ENCODE assay signal across 23 mouse cellular contexts in the genomic region with DNA sequence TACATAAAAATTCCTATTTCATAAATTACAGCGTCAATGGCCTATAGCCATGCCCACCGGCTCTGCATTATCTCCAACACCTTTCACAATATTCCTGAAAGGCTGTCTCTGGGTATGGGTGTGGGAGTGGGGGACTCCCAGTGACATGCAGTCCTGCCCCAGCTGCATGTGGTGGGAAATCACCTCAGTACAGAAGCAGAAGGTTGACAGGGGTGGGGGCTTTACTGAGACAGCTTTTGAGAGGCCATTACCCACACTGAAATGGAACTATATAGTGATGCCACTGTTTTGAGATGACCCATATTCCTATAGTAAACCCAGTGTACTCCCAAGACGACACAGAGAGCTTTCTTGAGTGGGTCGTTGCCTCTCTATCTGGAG. TPM values are rescaled to one million over a fixed set of nuclear protein-coding genes. Genes with fewer than 3 reads are reported as not detected.
DNase-seq lines count a peak whose midpoint lies in the region; ATAC-seq and TF ChIP-seq lines count a peak whose summit lies in the region.
"Had no signal": no experiment of that assay in that cellular context is flagged by ENCODE, and none has a peak within 500 bp of the region (broad histone marks: within the 10 kb centered on the region; RNA-seq: fewer than 3 reads in every experiment).

No protein-coding gene starts in this region.

- TF ChIP-seq EP300 in liver, postnatal 0 days (IDR thresholded peaks at IDR 0.05; ENCODE audit: low read depth): no peak

- H3K4me3 ChIP-seq in heart, embryonic 13.5 days: no peak overlapping the region
- H3K4me3 ChIP-seq in heart, embryonic 12.5 days: no peak overlapping the region
- H3K4me3 ChIP-seq in liver, embryonic 12.5 days: no peak overlapping the region
- H3K4me3 ChIP-seq in liver, postnatal 0 days (ENCODE audit: low read depth, low read length): no peak overlapping the region
- H3K4me3 ChIP-seq: heart, embryonic 10.5 days; hindbrain, embryonic 10.5 days; limb, embryonic 12.5 days; lung, embryonic 15.5 days; midbrain, embryonic 10.5 days; midbrain, embryonic 15.5 days had no signal

- H3K4me1 ChIP-seq in heart, embryonic 13.5 days: peaks cover 96% of the 10 kb centered on the region
- peaks cover 93% of the 10 kb centered on the region for H3K4me1 ChIP-seq in heart, embryonic 12.5 days (replicated peaks)
- peaks cover 100% of the 10 kb centered on the region for H3K4me1 ChIP-seq in liver, embryonic 12.5 days
- H3K4me1 ChIP-seq in liver, postnatal 0 days (ENCODE audit: insufficient read depth): peaks cover 71% of the 10 kb centered on the region
- H3K4me1 ChIP-seq: limb, embryonic 12.5 days had no signal

- WGBS in heart, embryonic 13.5 days: 59% methylated on average over 4 of the region's 4 CpGs
- WGBS in heart, embryonic 12.5 days: 62% methylated on average over 4 of the region's 4 CpGs
- 68% methylated on average over 4 of the region's 4 CpGs for WGBS in liver, embryonic 12.5 days (ENCODE audit: insufficient replicate concordance)
- WGBS in liver, postnatal 0 days (ENCODE audit: insufficient replicate concordance): 71% methylated on average over 4 of the region's 4 CpGs

- peak overlapping the region; percentile 53; the same call in 1 of the 2 replicates for H3K9ac ChIP-seq in heart, embryonic 13.5 days
- no peak overlapping the region for H3K9ac ChIP-seq in heart, embryonic 12.5 days
- H3K9ac ChIP-seq in liver, embryonic 12.5 days: 0 out of 2 replicates have a peak overlapping the region, but pooled peaks have one; percentile 9
- no peak overlapping the region for H3K9ac ChIP-seq in liver, postnatal 0 days (replicated peaks)
- H3K9ac ChIP-seq: limb, embryonic 12.5 days; liver, embryonic 14.5 days; lung, embryonic 15.5 days; midbrain, embryonic 15.5 days had no signal

- peak; percentile 43 for DNase-seq in cerebellum, adult 9-10 months
- DNase-seq in cerebellum, adult 8-10 months: no peak
- no peak for DNase-seq in liver, postnatal 0 days
- no peak for DNase-seq in spleen, postnatal 14 days (ENCODE audit: low spot score in 2 of 2)
- DNase-seq: adrenal gland, postnatal 25 days; gastrocnemius, postnatal 10 days; heart, postnatal 10 days; kidney, postnatal 14 days; layer of hippocampus, adult 9-11 months; spleen, adult 18-20 months; thymus, adult 18-20 months; thymus, postnatal 25 days had no signal

- peaks cover 8% of the 10 kb centered on the region for H3K36me3 ChIP-seq in heart, embryonic 13.5 days
- 0 out of 2 replicates have a peak, but pooled peaks cover 11% of the 10 kb centered on the region for H3K36me3 ChIP-seq in heart, embryonic 12.5 days
- peaks cover 67% of the 10 kb centered on the region for H3K36me3 ChIP-seq in liver, embryonic 12.5 days
- H3K36me3 ChIP-seq in liver, postnatal 0 days (replicated peaks; ENCODE audit: insufficient read depth, low read length): peaks cover 5% of the 10 kb centered on the region; the same call in 1 of the 2 replicates
- H3K36me3 ChIP-seq: lung, embryonic 15.5 days; midbrain, embryonic 15.5 days had no signal

- H3K27ac ChIP-seq in heart, embryonic 13.5 days (replicated peaks): no peak overlapping the region
- H3K27ac ChIP-seq in heart, embryonic 12.5 days (ENCODE audit: poor library complexity, severe bottlenecking): no peak overlapping the region
- H3K27ac ChIP-seq in liver, embryonic 12.5 days: peak overlapping the region; percentile 34; the same call in 1 of the 2 replicates
- H3K27ac ChIP-seq in liver, postnatal 0 days (ENCODE audit: low read depth): no peak overlapping the region
- H3K27ac ChIP-seq: limb, embryonic 12.5 days; liver, embryonic 14.5 days; lung, embryonic 15.5 days; stomach, postnatal 0 days had no signal

- H3K27me3 ChIP-seq in heart, embryonic 13.5 days (replicated peaks): no peaks in the 10 kb centered on the region
- H3K27me3 ChIP-seq in heart, embryonic 12.5 days (replicated peaks): no peaks in the 10 kb centered on the region
- H3K27me3 ChIP-seq in liver, embryonic 12.5 days (replicated peaks): no peaks in the 10 kb centered on the region
- no peaks in the 10 kb centered on the region for H3K27me3 ChIP-seq in liver, postnatal 0 days (ENCODE audit: insufficient read depth, low read length)
- H3K27me3 ChIP-seq: limb, embryonic 12.5 days; lung, embryonic 15.5 days; midbrain, embryonic 15.5 days had no signal

- TF ChIP-seq CTCF in liver, postnatal 0 days (IDR thresholded peaks at IDR 0.05; ENCODE audit: low read depth): no peak

- no peak for ATAC-seq in heart, embryonic 13.5 days (ENCODE audit: extremely low read depth, insufficient number of reproducible peaks, low FRiP score, low TSS enrichment)
- ATAC-seq in heart, embryonic 12.5 days (ENCODE audit: insufficient number of reproducible peaks, low FRiP score): no peak
- no peak for ATAC-seq in liver, embryonic 12.5 days
- no peak for ATAC-seq in liver, postnatal 0 days
- ATAC-seq: midbrain, embryonic 15.5 days had no signal

- no peak overlapping the region for H3K4me2 ChIP-seq in heart, embryonic 13.5 days
- no peak overlapping the region for H3K4me2 ChIP-seq in heart, embryonic 12.5 days
- H3K4me2 ChIP-seq in liver, embryonic 12.5 days: no peak overlapping the region
- no peak overlapping the region for H3K4me2 ChIP-seq in liver, postnatal 0 days (ENCODE audit: low read depth, low read length)
- H3K4me2 ChIP-seq: limb, embryonic 12.5 days; lung, embryonic 15.5 days; midbrain, embryonic 15.5 days had no signal

- H3K9me3 ChIP-seq in heart, embryonic 13.5 days: no peaks in the 10 kb centered on the region
- no peaks in the 10 kb centered on the region for H3K9me3 ChIP-seq in heart, embryonic 12.5 days (replicated peaks)
- H3K9me3 ChIP-seq in liver, embryonic 12.5 days (replicated peaks): no peaks in the 10 kb centered on the region
- H3K9me3 ChIP-seq in liver, postnatal 0 days (ENCODE audit: low read length): no peaks in the 10 kb centered on the region
- H3K9me3 ChIP-seq: heart, embryonic 10.5 days; hindbrain, embryonic 10.5 days; limb, embryonic 12.5 days; lung, embryonic 15.5 days; midbrain, embryonic 10.5 days; midbrain, embryonic 15.5 days had no signal

RNA-seq across cellular contexts. Expression of a gene that starts 31.6 kb away (rescaled TPM):
- polyA plus RNA-seq in heart, embryonic 13.5 days (2015; fragmentation: Nextera tagmentation; extraction: Ambion mirVana): 28.2 and 29.2 TPM in 2 replicates
- 37.4 and 39.5 TPM in 2 replicates for polyA plus RNA-seq in heart, embryonic 12.5 days (2016; fragmentation: Nextera tagmentation; extraction: Ambion mirVana)
- polyA plus RNA-seq in liver, embryonic 12.5 days (2016; fragmentation: Nextera tagmentation; extraction: Ambion mirVana): 12.8 and 13.7 TPM in 2 replicates
- 4.0 and 4.5 TPM in 2 replicates for polyA plus RNA-seq in liver, postnatal 0 days (2015; fragmentation: Nextera tagmentation; extraction: Ambion mirVana)

Comparison
In these comparisons a context has a peak if more than half of its experiments do, and no peak if none do; other contexts are left out.
1. H3K9ac ChIP-seq: peak in heart, embryonic 13.5 days (single experiment) and liver, embryonic 12.5 days (single experiment); none in heart, embryonic 12.5 days (single experiment) and liver, postnatal 0 days (single experiment).